Mouse (Mus musculus) heart, adult 2 months (tissue): Measurements from ENCODE around the gene Rarres1. TPM values are rescaled to one million over a fixed set of nuclear protein-coding genes. Genes with fewer than 3 reads are reported as not detected.

ENCODE experiments used
- DNase-seq, 2 experiments: peaks; one replicate each; pipeline ENCODE4 v3.0.0; 2021
- H3K27ac ChIP-seq: fragments of 200-600 bp; 2 replicates; pipeline ENCODE4 v1.8.1; 2022
- H3K27me3 ChIP-seq: fragments of 200-500 bp; 2 replicates; pipeline ENCODE4 v1.6.1; 2012; ENCODE audit warnings: mild to moderate bottlenecking, low read length, inconsistent platforms, mixed read lengths; ENCODE audit not compliant: control insufficient read depth, insufficient read depth
- H3K36me3 ChIP-seq: fragments of 200-500 bp; 2 replicates; pipeline ENCODE4 v1.6.1; 2012; ENCODE audit warnings: low read length, inconsistent platforms; ENCODE audit not compliant: control insufficient read depth, insufficient read depth
- H3K4me1 ChIP-seq: fragments of 200-500 bp; 2 replicates; pipeline ENCODE4 v1.6.1; 2011; ENCODE audit warnings: low read length; ENCODE audit not compliant: control insufficient read depth, insufficient read depth
- H3K4me3 ChIP-seq: fragments of 200-600 bp; 2 replicates; pipeline ENCODE4 v1.8.1; 2022
- H3K79me2 ChIP-seq: fragments of 200-500 bp; replicated peaks from 2 replicates; pipeline ENCODE4 v1.6.1; 2012; ENCODE audit warnings: mild to moderate bottlenecking, inconsistent platforms, low read length, moderate library complexity, mixed read lengths; ENCODE audit not compliant: control insufficient read depth, insufficient read depth
- H3K9ac ChIP-seq: fragments of 200-500 bp; 2 replicates; pipeline ENCODE4 v1.6.1; 2012; ENCODE audit warnings: low read depth, mild to moderate bottlenecking, control low read depth, inconsistent platforms, low read length, mixed read lengths
- CTCF ChIP-seq: fragments of 200-600 bp; IDR thresholded peaks from 2 replicates; pipeline ENCODE4 v1.8.1; 2022; ENCODE audit warnings: antibody characterized with exemption, mild to moderate bottlenecking, moderate library complexity
- EP300 ChIP-seq: fragments of 200-500 bp; IDR thresholded peaks from 2 replicates; pipeline ENCODE4 v1.6.1; 2011; ENCODE audit warnings: low read depth, low read length, control low read depth; ENCODE audit not compliant: insufficient read depth
- POLR2A ChIP-seq: fragments of 200-500 bp; IDR thresholded peaks from 2 replicates; pipeline ENCODE4 v1.6.1; 2011; ENCODE audit warnings: mild to moderate bottlenecking, low read depth, low read length, control low read depth; ENCODE audit not compliant: insufficient read depth
- WGBS: fragments of 180-500 bp; shearing (Covaris S2); methylation state at CpG from one replicate; pipeline ENCODE4 v1.1.7; 2018; 5-methylcytosine and 5-hydroxymethylcytosine counted together
- intact Hi-C: fragments of 180-260 bp; cut with DNase I; formaldehyde crosslinking; loops from one replicate; pipeline ENCODE4 v1.15.1; 2025
- polyA plus RNA-seq: library from polyadenylated mRNA; depleted of rRNA; stranded (reverse); fragments of >200 nt; gene quantifications from 2 replicates; pipeline ENCODE4 v1.2.3, GENCODE M21; 2012
- total RNA-seq, 2 experiments: library from RNA; stranded (reverse); gene quantifications; 2 replicates each; pipeline ENCODE4 v1.2.3; 2021

The Rarres1 gene
- total and polyA plus RNA-seq, 3 experiments, result 0.70 to 1.0 (median 0.89) TPM

DNA sequence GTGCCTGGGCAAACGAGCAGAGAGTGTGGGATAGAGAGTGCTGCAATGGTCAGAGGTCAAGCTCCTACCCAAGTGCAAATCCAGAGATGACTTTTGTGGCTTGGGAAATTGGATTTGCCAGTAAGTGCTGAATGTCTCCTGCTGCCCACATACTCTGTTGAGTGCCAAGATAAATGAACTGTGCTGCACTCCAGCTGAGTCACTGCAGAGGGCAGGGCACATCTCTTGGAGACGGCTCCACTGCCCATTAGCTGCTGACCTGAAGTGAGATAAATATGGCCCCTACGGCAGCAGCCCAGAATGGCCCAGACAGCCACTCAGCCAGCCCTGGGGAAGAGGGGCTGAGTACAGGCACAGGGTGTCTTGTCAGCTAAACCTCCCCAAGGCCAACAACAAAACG, 25.2 kb downstream of the Rarres1 start:
- Histone ChIP-seq H3K4me1 (no peaks in the 10 kb centered on the region), H3K27ac (no peak overlapping the region), H3K27me3 (no peaks in the 10 kb centered on the region), H3K9ac (no peak overlapping the region), H3K4me3 (no peak overlapping the region), H3K79me2 (no peaks in the 10 kb centered on the region), H3K36me3 (no peaks in the 10 kb centered on the region)
- no peak for DNase-seq
- intact Hi-C loops, result no loop called here
- no peak for TF ChIP-seq CTCF
- no peak for TF ChIP-seq POLR2A
- TF ChIP-seq EP300, result no peak
- WGBS, result 32% methylated on average over 4 of the region's 4 CpGs

GRCm38 (mm10) chr3:67485233-67485632, 30.1 kb downstream of the Rarres1 start:
- H3K27me3 ChIP-seq, result no peaks in the 10 kb centered on the region
- H3K4me1 ChIP-seq, result no peaks in the 10 kb centered on the region
- 80% methylated on average over 2 of the region's 2 CpGs for WGBS
- no peaks in the 10 kb centered on the region for H3K36me3 ChIP-seq
- no peaks in the 10 kb centered on the region for H3K79me2 ChIP-seq
- TF ChIP-seq EP300, result no peak
- TF ChIP-seq CTCF, result no peak
- no peak for TF ChIP-seq POLR2A
- H3K9ac ChIP-seq, result no peak overlapping the region
- DNase-seq, result no peak
- H3K27ac ChIP-seq, result no peak overlapping the region
- intact Hi-C loops, result no loop called here
- H3K4me3 ChIP-seq, result no peak overlapping the region

- intact Hi-C loops, result no loop called here
- Histone ChIP-seq H3K36me3 (no peaks in the 10 kb centered on the region), H3K9ac (no peak overlapping the region), H3K79me2 (no peaks in the 10 kb centered on the region), H3K4me3 (no peak overlapping the region), H3K27me3 (no peaks in the 10 kb centered on the region), H3K27ac (no peak overlapping the region), H3K4me1 (no peaks in the 10 kb centered on the region)
- DNase-seq, result no peak
- 86% methylated on average over 10 of the region's 10 CpGs for WGBS
- TF ChIP-seq EP300 (no peak), CTCF (no peak), POLR2A (no peak)
Observed at GRCm38 (mm10) chr3:67482400-67482799, 32.9 kb downstream of the Rarres1 start.

DNA sequence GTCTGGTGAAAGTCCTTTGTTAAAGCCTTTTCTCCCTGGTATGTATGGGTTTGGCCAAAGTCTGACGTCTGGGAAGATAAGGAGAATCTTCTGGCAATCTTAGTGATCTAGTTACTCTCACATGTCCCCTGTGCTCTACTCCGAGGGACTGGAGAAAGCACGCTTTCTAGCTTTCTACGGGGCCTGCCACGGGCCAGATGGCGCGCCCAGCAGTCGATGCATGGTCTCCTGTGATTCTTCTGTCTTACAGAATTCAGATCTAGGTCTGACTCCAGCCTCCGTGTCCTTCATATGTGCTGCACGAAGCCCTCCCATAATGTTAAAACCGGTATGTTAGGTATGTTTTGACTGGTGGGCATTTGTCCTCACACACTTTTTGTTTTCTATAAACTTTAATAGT, 35.5 kb downstream of the Rarres1 start:
- intact Hi-C loops, result no loop called here
- Histone ChIP-seq H3K79me2 (no peaks in the 10 kb centered on the region), H3K36me3 (no peaks in the 10 kb centered on the region), H3K27me3 (no peaks in the 10 kb centered on the region), H3K4me1 (no peaks in the 10 kb centered on the region), H3K27ac (no peak overlapping the region), H3K9ac (no peak overlapping the region), H3K4me3 (no peak overlapping the region)
- no peak for DNase-seq
- TF ChIP-seq CTCF (no peak), EP300 (no peak), POLR2A (no peak)
- WGBS, result 90% methylated on average over 11 of the region's 11 CpGs

DNA sequence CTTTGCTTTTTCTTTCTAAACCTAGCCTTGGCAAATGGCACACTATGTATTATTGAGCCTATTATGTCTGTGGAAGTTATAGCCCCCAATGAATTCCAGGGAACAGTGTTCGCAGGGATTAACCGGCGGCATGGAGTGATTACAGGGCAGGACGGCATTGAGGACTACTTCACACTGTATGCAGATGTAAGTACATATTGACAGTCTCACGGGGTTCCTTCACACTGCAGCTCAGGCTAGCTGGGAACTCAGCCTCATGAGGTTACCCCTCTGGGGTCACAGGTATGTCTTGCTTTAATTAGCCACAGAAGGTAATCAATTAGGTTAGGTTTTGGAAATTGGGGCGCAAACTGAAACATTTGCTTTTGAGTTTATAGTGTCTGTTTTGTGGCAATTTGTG, 41.9 kb downstream of the Rarres1 start:
- no peaks in the 10 kb centered on the region for H3K4me1 ChIP-seq
- no peaks in the 10 kb centered on the region for H3K79me2 ChIP-seq
- intact Hi-C loops, result no loop called here
- TF ChIP-seq POLR2A, result no peak
- no peak for TF ChIP-seq EP300
- TF ChIP-seq CTCF, result no peak
- no peak overlapping the region for H3K27ac ChIP-seq
- H3K4me3 ChIP-seq, result no peak overlapping the region
- 88% methylated on average over 6 of the region's 6 CpGs for WGBS
- no peaks in the 10 kb centered on the region for H3K36me3 ChIP-seq
- no peak for DNase-seq
- H3K9ac ChIP-seq, result no peak overlapping the region
- H3K27me3 ChIP-seq, result no peaks in the 10 kb centered on the region

DNA sequence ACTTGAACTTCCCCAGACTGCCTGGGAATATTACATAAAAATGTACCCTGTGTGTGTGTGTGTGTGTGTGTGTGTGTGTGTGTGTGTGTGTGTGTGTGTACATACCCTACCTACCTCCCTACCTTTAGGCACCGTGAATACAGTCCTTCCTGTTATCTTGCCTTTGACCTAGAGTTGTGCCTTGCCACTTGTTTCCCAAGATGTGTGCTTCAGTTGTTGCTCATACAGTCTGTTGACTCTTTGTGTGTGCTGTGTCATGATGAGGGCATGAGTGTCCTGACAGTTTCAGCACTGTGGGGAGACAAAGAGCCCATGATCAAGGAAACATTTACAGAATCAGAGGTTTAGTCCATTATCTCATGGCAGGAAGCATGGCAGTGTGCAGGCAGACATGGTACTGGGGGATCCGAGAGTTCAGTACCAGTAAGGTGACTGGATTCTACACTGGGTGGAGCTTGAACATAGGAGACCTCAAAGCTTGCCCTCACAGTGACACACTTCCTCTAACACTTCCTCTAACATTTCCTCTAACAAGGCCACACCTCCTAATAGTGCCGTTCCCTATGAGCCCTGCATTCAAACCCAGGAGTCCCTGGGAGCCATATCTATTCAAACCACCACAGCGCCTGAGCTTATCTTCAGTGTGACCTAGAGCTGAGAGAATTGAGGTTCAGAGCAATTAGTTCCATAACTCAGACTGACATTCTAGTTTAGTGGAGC, 43.8 kb downstream of the Rarres1 start:
- H3K9ac ChIP-seq, result no peak overlapping the region
- no peak overlapping the region for H3K4me3 ChIP-seq
- TF ChIP-seq EP300, result no peak
- no peak for TF ChIP-seq CTCF
- no peak for TF ChIP-seq POLR2A
- no peak for DNase-seq
- WGBS, result 62% methylated on average over 4 of the region's 4 CpGs
- no peaks in the 10 kb centered on the region for H3K27me3 ChIP-seq
- H3K27ac ChIP-seq, result no peak overlapping the region
- intact Hi-C loops, result no loop called here
- H3K79me2 ChIP-seq, result no peaks in the 10 kb centered on the region
- no peaks in the 10 kb centered on the region for H3K36me3 ChIP-seq
- H3K4me1 ChIP-seq, result no peaks in the 10 kb centered on the region
